Mouse (Mus musculus) left cerebral cortex, postnatal 10 days (tissue): Measurements from ENCODE around the gene Ephb3. TPM values are rescaled to one million over a fixed set of nuclear protein-coding genes. Genes with fewer than 3 reads are reported as not detected.

Experiments used
- DNase-seq, 2 experiments: peaks; one replicate each; pipeline ENCODE4 v3.0.0; 2021 to 2022; ENCODE audit warnings: low spot score in 2 of 2, mixed read lengths in 1 of 2; ENCODE audit errors: extremely low spot score in 1 of 2
- intact Hi-C: fragments of 180-260 bp; cut with DNase I; formaldehyde crosslinking; loops from one replicate; pipeline ENCODE4 v1.15.1; 2025
- total RNA-seq, 2 experiments: library from RNA; stranded (reverse); gene quantifications; 2 replicates each; pipeline ENCODE4 v1.2.3; 2021

The Ephb3 gene
- total RNA-seq, 2 experiments from 2014 or later, result 29.7 to 34.1 TPM

DNA sequence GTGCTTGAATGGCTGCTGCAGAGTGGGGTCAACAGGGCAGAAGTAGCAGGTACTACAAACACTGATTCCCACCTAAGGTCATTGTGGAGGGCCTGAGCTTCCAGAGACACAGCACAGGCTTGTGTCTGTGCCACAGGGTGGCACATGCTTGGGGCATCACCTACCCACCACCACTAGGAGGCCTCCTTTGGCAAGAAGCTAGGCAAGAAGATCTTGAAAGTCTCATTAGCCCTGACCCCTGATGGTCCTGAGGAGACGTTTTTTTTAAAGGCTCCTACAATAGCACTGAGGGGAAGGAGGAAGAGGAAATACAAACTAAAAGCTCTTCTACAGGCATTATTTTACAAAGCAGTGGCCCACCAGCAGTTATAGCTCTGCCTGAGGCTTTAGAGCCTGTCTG is 6.0 kb upstream of the Ephb3 start:
- intact Hi-C loops, result no loop called here
- DNase-seq, result no peak

DNA sequence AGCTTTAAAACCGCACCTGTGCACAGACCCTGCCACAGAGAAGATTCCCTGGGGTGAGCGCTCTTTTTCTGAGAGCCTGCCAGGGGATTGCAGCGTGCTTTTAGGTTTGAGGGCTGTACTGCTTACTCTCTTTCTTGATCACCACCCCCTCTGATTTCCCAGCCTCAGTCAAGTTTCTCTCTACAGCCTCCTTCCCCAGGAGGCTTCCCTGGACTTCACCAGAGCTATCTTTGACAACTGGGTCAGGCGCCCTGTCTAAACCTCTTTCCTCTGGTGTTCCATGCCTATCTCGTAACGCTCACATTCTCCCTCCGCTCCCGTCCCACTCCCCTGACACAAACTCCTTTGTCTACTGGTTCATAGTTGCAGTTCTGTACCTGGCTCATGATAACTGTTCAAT is 5.1 kb upstream of the Ephb3 start:
- intact Hi-C loops, result no loop called here
- no peak for DNase-seq

DNA sequence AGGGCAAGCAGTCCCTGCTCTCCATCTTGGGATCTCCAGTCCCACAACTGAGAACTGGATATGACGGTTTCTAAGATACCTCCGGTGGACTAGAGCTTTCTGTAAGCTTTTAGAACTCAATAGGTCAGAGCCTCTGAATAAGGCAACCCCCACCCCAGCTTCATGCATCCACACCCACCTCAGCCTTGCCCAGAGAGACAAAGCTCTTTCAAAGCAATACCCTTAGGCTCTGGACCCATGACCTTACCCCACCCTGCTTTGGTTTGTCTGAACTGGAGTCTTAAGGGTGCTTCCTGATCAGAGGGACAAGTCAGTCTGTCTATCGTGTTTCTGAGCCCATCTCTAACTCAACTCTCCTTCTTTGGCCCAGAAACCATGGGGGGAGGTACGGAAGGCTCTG is 1.8 kb upstream of the Ephb3 start:
- intact Hi-C loops, result no loop called here
- DNase-seq, result no peak

DNA sequence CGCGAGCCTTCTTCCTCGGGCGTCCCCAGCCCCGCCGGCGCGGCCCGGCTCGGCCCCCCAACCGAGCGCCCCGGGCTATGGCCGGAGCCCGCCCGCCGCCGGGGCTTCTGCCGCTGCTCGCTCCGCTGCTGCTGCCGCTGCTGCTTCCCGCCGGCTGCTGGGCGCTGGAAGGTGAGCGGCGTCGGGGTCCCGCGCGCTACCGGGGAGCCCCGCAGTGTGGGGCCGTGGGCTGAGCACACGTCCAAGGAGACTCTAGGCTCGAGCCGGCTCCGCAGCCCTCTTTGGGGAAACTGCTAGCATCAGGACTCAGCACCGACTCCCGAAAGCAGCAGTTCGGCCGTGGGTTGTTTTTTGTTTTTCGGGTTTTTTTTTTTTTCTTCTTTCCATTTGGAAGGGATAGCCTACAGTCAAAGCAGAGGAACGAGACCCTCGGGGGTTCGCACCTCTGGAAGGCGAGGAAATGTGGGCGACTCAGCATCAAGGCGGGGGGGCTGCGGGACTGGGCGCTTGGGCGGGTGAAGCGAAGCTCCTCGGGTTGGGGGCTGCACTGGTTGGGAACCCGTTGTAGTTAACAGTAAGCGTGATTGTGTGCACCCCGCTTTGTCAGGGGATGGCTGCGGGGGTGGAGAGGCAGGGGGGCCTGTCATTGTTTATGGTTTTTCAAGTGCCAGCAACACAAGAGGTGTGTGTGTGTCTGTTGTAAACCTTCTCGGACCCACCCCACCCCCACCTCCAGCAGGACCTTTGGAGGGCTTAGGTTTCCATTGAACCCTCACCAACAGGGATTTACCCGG is 735 bp downstream of the Ephb3 start:
- DNase-seq, result peak in 1 of 2 experiments; percentile 56
- intact Hi-C loops, result loop anchor here (5.0 kb wide), 2 partner anchors 42 to 127 kb away; no protein-coding TSS in a partner anchor

DNA sequence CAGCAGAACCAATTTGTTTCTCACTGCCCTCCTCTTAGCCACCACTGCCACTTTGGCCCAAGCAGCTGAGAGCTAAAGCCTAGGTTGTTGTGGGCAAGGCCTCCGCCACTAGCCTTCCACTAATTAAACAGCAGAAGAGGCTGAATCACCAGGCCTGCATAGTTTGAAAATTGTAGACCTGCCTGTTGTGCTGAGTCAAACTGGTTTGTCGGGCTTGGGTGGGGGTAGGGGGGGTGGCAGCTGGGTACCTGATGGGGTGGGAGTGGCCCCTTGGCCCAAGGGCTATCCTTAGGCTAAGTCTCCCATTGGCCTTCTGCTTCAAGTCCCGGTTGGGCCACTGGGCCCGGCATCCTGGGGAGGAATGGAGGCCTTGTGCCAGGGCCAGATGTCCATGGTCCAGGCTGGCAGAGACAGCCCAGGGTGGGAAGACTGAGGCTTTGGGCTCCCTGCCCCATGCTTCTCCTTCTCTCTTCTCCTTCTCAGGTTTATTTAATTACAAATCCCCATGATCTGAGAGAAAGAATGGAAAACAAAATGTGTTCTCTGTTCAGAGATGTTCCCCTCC is 3.5 kb downstream of the Ephb3 start:
- DNase-seq, result no peak
- intact Hi-C loops, result loop anchor here (5.0 kb wide), 2 partner anchors 39 to 124 kb away; no protein-coding TSS in a partner anchor

DNA sequence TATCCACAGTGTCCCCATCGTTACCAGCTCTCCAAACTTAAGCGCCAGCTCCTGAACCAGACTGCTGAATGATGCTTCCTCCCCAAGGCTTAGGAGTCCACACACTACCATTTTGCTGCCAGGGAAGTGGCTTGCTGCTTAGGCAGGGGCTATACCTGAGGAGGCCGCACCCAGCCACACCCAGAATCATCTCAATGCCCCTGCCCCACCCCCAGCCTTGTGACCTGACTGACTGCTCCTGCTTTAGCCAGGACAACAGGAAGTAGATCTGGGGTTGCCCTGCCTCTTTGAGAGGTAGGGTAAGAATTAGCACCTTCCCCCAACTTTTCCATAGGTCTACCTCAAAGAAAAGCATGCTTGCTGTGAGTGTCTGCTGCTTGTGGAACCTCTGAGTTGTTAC is 4.7 kb downstream of the Ephb3 start:
- intact Hi-C loops, result loop anchor here (5.0 kb wide), 2 partner anchors 38 to 123 kb away; no protein-coding TSS in a partner anchor
- DNase-seq, result no peak

DNA sequence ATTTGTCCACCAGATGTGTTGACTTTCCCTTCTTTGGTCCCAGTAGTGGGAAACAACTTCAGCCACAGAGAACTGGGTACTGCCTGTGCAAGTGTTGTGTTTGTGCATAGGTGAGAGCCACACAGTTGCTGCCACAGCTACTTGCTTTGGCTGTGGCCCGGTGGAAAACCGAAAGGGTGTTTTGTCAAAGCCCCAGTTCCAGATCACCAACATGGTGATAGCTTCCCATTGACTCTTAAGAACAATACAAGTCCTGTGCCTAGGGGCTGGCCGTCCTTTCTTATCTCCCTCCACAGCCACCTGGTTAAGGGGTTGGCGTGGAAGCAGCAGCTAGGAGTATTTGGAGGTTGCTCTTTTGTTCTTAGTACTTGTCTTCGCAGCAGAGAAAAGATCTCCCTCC is 5.6 kb downstream of the Ephb3 start:
- DNase-seq, result no peak
- intact Hi-C loops, result no loop called here

DNA sequence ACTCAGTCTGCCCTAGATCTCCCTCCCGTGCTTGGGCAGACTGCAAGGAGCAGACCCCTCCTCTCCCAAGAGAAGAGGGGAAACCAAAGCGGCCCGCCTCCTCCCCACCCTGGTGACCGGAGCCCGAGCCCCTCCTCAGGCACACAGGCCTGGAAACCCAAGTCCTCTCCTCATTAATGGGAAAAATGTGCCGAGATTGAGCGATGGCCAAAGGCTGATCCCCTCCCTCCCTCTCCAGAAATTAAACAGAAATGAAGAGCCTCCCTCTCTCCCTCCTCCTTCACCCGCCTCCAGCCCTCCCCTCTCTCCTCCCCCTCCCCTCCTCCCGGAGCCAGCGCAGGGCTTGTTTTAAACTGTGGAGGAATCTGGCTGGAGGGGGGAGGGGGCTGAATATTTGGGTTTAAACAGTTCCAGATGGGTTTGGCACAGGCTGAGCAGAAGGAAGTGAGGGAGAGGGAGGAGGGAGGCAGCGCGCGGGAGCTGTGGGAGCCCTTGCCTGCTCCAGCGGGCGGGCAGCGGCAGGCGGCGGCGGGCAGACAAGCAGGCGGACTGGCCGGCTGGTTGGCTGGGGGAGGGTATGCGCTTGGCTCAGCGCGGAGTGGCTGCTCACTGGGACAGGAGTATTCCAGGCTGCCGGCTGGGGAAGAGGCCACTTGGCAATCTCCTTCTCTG is 6.2 kb downstream of the Ephb3 start:
- intact Hi-C loops, result no loop called here
- peak; percentile 91 to 92 for DNase-seq

DNA sequence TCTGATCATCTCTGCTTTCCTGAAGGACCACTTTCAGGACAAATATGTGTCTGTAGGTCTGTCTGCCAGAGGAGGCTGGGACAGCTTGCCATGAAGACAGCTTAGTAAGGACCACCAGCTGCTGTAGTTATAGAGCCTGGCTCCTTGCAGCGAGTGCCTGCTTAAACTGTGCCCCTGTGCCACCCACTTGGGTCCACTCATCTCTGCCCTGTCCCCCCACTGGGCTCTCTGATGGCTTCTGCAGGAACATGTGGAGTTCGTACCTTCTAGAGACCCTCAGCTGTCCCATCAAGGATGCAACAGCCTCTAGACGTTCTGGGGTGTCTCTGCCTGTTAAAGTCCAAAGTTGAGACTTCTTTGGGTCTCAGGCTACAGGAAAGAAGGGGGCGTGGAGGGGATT is 6.9 kb downstream of the Ephb3 start:
- no peak for DNase-seq
- intact Hi-C loops, result no loop called here

DNA sequence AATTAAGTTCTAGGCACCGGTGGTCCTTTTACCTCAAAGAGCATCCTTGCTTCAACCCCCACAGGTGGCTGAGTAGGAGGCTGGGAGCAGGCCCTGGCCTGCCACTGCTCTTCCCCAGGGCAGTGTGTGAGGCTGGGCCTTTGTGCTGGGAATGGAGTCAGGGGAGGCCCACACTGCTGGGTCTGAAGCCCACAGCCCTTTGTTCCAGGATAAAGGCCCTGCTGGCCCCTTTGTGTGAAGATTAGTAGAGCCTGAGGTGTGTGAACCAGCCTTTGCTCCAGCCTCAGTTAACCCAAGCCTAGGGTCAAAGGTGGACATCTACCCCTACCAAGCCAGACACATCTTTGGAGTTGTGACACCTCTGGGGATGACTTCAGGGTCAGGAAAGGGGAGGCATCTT is 7.8 kb downstream of the Ephb3 start:
- intact Hi-C loops, result no loop called here
- no peak for DNase-seq

DNA sequence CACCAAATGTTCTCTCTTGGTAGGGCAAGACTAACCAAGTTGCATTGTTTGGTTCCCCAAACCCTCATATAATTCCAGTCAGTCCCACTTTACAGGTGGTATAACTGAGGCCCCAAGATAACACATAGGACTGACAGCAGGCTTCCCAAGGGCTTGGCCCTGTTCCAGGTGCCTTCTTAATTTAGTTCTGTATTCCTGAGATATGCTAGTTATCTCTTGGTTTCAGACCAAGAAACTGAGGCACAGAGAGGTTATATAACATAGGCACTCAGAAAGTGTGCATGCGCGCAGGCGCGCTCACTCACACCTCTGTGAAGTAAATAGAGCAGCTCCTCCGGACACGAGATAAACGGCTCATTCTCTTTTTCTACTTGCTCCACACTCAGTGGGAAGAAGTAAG is 9.4 kb downstream of the Ephb3 start:
- DNase-seq, result no peak
- intact Hi-C loops, result no loop called here

DNA sequence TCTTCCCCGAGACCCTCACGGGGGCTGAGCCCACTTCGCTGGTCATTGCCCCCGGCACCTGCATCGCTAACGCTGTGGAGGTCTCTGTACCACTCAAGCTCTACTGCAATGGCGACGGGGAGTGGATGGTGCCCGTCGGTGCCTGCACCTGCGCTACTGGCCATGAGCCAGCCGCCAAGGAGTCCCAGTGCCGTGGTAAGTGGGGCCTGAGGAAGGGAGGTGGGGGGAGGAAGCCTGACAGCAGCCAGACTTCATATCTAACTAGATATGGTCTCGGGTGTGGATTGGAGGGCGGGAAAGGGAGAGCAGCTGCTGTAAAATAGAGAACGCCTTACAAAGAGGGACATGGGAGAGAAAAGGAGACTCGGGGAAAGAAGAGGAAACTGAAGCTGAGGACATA is 10.2 kb downstream of the Ephb3 start:
- DNase-seq, result no peak
- intact Hi-C loops, result no loop called here

DNA sequence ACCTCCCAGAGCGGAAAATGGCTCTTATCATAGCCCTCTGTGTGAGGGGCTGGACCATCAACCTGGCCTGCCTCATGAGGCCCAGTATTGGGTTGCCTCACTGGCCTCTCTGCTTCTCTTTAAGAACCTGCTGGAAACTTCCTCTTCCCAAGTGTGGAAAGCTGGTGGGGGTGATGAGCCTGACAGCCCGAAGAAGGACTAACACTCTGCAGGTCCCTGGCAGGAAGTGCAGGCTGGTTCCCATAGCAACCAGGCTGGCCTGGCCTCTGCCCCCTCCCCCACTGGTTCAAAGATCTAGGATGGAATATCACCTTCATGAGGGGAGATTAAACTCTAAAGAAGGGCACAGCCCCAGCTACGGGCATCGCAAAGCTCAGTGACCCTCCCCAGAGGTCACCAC is 11.5 kb downstream of the Ephb3 start:
- DNase-seq, result peak in 1 of 2 experiments; percentile 69
- intact Hi-C loops, result no loop called here

DNA sequence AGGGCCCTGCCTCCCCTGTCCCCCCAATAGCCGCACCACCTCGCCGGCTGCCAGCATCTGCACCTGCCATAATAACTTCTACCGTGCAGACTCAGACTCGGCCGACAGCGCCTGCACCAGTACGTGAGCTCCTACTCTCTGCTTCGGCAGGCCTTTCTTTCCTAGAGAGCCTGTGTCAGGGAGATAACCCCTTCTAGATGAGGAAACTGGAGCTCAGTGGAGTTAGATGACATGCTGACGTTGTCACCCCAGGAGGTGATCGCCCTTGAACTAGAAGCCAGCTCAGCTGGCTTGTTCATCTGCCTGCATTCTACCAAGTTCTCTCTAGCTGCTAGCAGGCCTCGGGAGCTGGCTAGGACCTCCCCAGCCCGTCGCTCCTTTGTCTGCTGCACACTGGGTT is 12.7 kb downstream of the Ephb3 start:
- intact Hi-C loops, result no loop called here
- DNase-seq, result no peak

DNA sequence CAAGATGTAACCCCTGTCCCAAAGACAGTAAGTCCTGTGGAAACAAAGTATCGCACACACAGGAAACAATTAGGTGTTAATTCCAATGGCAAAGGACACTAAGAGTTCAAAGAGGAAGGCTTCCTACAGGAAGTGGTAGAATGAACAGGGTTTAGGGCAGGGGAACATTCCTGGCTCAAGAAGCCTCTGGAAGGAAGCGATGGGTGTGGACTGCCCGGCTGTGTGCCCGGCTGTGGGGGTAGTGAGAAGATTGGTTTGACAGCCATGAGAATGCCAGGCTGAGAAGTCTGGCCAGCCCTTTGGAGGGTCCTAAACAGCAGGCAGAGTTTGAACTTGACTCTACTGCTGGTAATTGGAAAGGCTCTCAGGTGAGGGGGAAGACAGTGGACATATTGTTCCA is 15.1 kb downstream of the Ephb3 start:
- DNase-seq, result no peak
- intact Hi-C loops, result no loop called here

DNA sequence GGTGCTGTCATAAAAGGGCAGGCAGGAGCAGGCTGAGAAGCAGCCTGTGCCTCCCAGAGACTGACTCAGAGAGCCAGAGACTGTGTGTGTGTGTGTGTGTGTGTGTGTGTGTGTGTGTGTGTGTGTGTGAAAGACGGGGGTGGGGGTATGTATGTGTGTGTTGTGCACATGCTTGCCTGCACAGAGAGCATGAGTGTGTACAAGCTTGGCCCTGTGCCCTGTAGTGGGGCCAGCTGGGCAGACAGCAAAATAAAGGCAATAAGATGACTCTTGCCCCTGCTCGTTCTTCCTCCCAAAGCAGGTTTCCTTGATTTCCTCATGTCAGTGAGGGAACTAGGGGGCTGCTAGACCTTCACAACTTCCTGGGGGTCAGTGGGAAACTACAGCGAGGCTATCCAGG is 18.5 kb downstream of the Ephb3 start:
- no peak for DNase-seq
- intact Hi-C loops, result no loop called here

DNA sequence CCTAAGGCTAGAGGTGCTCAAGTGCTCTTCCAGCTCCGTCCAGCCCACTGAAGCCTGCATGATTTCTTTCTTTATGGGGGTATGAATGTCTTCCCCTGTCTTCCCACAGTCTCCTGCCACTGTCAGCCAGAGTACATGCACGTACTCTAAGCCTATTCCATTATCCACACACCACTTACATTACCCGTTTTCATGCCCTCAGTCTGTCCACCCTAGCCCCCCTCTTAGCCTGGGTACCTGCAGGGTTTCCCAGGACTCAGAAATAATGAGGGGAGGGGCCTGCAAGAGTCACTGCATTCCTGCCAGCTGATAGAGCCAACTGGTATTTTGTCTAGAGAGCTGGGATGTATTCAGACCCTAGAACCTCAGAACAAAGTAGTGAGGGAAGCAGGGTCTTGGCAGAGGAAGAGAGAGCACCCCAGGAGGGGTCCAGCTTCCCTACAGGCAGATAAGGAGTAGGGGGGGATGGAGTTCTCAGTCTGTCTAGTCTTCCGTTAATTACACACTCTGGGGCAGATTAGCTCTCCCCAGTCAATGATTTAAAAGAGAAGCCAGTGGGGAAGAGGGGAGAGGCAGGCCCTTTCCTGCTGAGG is 20.2 kb downstream of the Ephb3 start:
- no peak for DNase-seq
- intact Hi-C loops, result no loop called here

DNA sequence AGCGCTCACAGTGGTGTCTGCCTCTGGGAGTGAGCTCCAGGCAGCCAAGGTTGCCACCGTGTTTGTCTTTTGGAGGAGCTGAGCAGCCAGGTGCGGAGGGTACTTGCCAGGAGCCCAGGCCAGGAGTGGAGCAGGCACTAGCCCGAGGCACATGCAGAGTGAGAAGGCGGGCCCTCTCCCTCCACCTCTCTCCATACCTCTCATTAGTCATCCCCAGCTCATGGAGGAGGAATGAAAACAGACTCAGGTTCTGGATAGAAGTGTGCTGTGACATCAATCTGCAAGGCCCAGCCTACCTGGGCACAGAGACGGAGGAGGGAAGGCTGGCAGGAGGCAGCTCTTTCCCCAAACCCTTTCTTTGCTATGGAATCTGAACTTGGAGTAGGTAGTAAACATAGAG is 22.1 kb downstream of the Ephb3 start:
- no peak for DNase-seq
- intact Hi-C loops, result no loop called here

DNA sequence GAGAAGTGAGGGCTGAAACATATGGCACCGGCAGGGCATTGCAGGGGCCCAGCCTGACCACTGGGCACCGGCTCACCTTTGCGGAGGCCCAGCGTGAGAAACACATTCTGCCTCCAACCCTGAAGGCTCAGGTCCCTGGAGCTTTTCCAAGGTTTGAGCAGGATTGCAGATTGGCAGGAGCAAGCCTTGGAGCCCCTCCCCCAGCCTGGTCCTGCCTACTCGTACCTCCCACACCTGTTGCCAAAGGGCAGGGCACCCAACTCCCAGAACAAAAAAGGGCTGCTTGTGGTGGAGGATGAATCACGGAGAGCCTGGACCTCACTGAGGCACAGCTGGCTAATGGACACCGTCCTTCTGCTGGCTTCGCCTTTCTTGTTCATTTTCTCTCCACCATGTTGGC is 30.6 kb downstream of the Ephb3 start:
- DNase-seq, result peak in 1 of 2 experiments; percentile 37
- intact Hi-C loops, result no loop called here

DNA sequence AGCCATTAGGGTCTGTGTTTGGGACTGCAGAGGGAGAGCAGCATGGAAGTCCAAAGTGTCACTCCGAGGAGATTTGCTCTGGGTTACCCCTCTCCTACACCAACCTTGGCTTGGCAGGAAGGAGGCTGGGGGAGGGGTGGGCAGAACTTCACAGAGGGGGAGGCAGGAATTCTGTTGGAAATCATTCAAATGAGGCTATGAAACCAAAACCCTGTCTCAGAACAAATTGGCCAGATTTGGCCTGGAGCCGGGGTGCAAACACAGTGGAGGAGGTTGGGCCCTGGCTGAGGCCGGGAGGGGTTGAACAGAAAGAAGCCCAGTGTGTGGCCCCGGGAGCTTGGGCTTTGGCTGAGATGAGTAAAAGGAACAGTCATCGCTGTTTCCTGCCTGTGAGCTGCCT is 34.2 kb downstream of the Ephb3 start:
- DNase-seq, result peak; percentile 30 to 76
- intact Hi-C loops, result no loop called here
